Mouse (Mus musculus): ENCODE measurements around the gene Afap1l2.

Gene Afap1l2

DNA sequence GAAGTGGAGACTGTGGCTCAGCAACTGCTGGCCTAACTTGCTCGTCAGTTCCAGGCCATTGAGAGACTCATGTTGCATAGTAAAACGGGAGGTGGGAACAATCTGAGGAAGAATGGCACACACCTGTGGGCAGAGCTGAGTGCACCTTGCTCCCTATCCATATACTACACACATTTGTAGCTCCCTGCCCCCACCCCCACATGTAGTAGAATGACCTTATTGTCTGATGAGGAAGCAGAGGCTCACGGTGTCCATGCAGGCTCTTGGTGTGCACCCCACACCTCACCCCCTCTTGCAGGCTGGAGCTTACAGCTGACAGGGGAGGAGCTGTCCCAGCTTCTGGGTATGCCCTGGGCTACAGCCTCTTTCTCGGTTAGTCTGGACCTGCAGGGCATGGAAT lies 140.3 kb downstream of the Afap1l2 start:
- DNase-seq = no peak
